Mouse (Mus musculus) neural tube, embryonic 14.5 days (tissue): ENCODE results near the gene Hsd17b6. TPM values are rescaled to one million over a fixed set of nuclear protein-coding genes. Genes with fewer than 3 reads are reported as not detected.
"Not testable (repeated sequence)": the region's sequence is repeated elsewhere in the genome, so short reads cannot be mapped to it uniquely, and the experiment has no call there.

Experiments used
- ATAC-seq: fragments of 200-750 bp; cut with Nextera tagmentation; 2 replicates; pipeline ENCODE4 v1.8.0; 2017; ENCODE audit warnings: low read depth, mild to moderate bottlenecking, moderate TSS enrichment, moderate library complexity
- H3K27ac ChIP-seq: fragments of 300-500 bp; sonication (generic); 2 replicates; pipeline ENCODE4 v1.5.1; 2014; ENCODE audit warnings: low read depth, mild to moderate bottlenecking, control low read depth, low read length, moderate library complexity, mixed read lengths
- H3K27me3 ChIP-seq: fragments of 300-500 bp; sonication (generic); 2 replicates; pipeline ENCODE4 v1.6.1; 2014; ENCODE audit warnings: low read length; ENCODE audit not compliant: control insufficient read depth, insufficient read depth
- H3K36me3 ChIP-seq: fragments of 300-500 bp; sonication (generic); 2 replicates; pipeline ENCODE4 v1.6.1; 2014; ENCODE audit warnings: low read length, mixed read lengths; ENCODE audit not compliant: control insufficient read depth, insufficient read depth
- H3K4me1 ChIP-seq: fragments of 300-500 bp; sonication (generic); 2 replicates; pipeline ENCODE4 v1.6.1; 2014; ENCODE audit warnings: low read length; ENCODE audit not compliant: control insufficient read depth, insufficient read depth
- H3K4me2 ChIP-seq: fragments of 300-500 bp; sonication (generic); 2 replicates; pipeline ENCODE4 v1.6.1; 2014; ENCODE audit warnings: mild to moderate bottlenecking, low read depth, low read length, control low read depth
- H3K4me3 ChIP-seq: fragments of 300-500 bp; sonication (generic); 2 replicates; pipeline ENCODE4 v1.5.1; 2014; ENCODE audit warnings: low read depth, low read length, control low read depth, mixed read lengths
- H3K9ac ChIP-seq: fragments of 300-500 bp; sonication (generic); replicated peaks from 2 replicates; pipeline ENCODE4 v1.6.1; 2014; ENCODE audit warnings: low read depth, mild to moderate bottlenecking, control low read depth, low read length, mixed read lengths
- H3K9me3 ChIP-seq: fragments of 300-500 bp; sonication (generic); 2 replicates; pipeline ENCODE4 v1.6.1; 2016; ENCODE audit warnings: low read length; ENCODE audit not compliant: control insufficient read depth
- WGBS: fragments of 180-500 bp; shearing (Covaris S2); extraction: QIAGEN DNeasy Blood & Tissue Kit; methylation state at CpG from one replicate; pipeline ENCODE4 v1.1.7; 2014; 5-methylcytosine and 5-hydroxymethylcytosine counted together
- polyA plus RNA-seq: library from polyadenylated mRNA; unstranded; fragments of >200 nt; fragmentation: Nextera tagmentation; extraction: Ambion mirVana; gene quantifications from 2 replicates; pipeline ENCODE4 v1.2.1, GENCODE M21; 2014

The Hsd17b6 gene
- polyA plus RNA-seq: not detected in 2 replicates

DNA sequence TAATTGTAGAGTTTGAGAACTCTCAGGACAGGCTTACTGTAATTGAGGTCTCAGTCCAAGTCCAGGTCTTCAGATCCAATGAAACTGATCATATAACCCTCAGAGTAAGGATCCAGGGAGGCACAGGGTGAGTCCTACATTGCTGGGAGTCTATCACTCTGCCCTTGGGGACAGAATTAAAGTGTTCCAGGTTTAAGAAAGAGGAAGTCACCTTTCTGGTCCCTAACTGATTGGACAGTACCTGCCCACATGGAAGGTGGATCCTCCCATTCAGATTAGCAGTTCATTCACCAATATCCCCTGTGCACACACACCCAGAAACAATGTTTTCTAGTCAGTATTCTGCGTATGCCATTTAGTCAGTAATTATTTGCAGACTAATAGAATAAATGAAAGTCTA is at the start of gene Hsd17b6:
Gene Hsd17b6, minus strand, starts transcription at position 166 of the 400 bp plus-strand sequence.
- Histone ChIP-seq H3K9me3 (no peaks in the 10 kb centered on the region), H3K4me2 (no peak within 1 kb of the TSS), H3K9ac (no peak within 1 kb of the TSS), H3K27ac (no peak within 1 kb of the TSS), H3K4me1 (no peaks in the 10 kb centered on the region), H3K4me3 (no peak within 1 kb of the TSS), H3K27me3 (no peaks in the 10 kb centered on the region), H3K36me3 (no peaks in the 10 kb centered on the region)
- no peak for ATAC-seq
- WGBS: 91% methylated on average over 1 of the region's 1 CpGs

DNA sequence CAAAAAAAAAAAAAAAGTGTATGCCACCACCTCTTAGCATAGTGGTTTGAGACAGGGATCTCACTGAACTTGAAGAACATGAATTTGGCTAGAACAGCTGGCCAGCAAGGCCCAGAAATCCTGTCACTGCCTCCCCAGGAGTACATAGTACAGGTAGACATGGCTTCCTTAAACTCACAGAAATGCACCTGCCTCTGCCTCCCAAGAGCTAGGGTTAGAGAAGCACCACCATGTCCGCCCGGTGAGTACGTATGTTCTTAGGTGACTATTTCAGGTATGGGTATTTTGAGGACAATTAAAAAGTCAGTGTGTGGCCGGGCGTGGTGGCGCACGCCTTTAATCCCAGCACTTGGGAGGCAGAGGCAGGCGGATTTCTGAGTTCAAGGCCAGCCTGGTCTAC is 45.6 kb upstream of the Hsd17b6 start:
- Histone ChIP-seq H3K27ac (no peak overlapping the region), H3K27me3 (no peaks in the 10 kb centered on the region), H3K4me2 (no peak overlapping the region), H3K36me3 (peaks cover 25% of the 10 kb centered on the region), H3K4me3 (no peak overlapping the region), H3K9me3 (no peaks in the 10 kb centered on the region), H3K4me1 (peaks cover 4% of the 10 kb centered on the region; the same call in 1 of the 2 replicates), H3K9ac (no peak overlapping the region)
- 92% methylated on average over 8 of the region's 8 CpGs for WGBS
- ATAC-seq: no peak

DNA sequence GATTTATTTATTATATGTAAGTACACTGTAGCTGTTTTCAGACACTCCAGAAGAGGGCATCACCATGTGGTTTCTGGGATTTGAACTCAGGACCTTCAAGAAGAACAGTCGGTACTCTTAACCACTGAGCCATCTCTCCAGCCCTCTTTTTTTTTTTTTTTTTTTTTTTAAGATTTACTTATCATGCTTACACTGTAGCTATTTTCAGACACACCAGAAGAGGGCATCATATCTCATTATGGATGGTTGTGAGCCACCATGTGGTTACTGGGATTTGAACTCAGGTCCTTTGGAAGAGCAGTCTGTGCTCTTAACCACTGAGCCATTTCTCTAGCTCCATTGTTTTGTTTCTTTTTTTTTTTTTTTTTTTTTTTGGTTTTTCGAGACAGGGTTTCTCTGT is 44.7 kb upstream of the Hsd17b6 start:
- 100% methylated on average over 1 of the region's 2 CpGs for WGBS
- H3K4me3 ChIP-seq, H3K27ac ChIP-seq, H3K4me1 ChIP-seq, H3K4me2 ChIP-seq, ATAC-seq, H3K9ac ChIP-seq, H3K9me3 ChIP-seq, H3K27me3 ChIP-seq: not testable (repeated sequence)
- peaks cover 32% of the 10 kb centered on the region for H3K36me3 ChIP-seq

DNA sequence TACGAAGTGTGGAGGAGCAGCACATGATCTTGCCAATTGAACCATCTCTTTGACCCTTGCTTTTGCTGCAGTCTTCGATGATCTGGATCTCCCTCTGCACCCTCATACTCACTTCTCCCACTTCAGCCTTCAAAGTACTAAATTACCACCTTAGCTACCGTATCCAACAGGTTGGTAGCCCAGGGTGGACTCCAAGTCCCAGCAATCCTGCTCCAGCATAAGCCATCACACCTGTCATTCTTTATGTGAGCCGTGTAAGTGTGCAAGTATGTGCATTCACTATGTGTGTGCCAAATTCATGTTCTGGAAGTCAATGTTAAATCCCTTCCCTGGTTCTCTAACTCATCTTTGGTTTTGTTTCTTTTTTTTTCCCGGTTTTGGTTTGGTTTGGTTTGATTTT is 44.2 kb upstream of the Hsd17b6 start:
- Histone ChIP-seq H3K4me1 (no peaks in the 10 kb centered on the region), H3K9ac (no peak overlapping the region), H3K36me3 (peaks cover 37% of the 10 kb centered on the region), H3K9me3 (no peaks in the 10 kb centered on the region), H3K27ac (no peak overlapping the region), H3K4me2 (no peak overlapping the region), H3K27me3 (no peaks in the 10 kb centered on the region), H3K4me3 (no peak overlapping the region)
- no peak for ATAC-seq
- WGBS: 96% methylated on average over 5 of the region's 5 CpGs

DNA sequence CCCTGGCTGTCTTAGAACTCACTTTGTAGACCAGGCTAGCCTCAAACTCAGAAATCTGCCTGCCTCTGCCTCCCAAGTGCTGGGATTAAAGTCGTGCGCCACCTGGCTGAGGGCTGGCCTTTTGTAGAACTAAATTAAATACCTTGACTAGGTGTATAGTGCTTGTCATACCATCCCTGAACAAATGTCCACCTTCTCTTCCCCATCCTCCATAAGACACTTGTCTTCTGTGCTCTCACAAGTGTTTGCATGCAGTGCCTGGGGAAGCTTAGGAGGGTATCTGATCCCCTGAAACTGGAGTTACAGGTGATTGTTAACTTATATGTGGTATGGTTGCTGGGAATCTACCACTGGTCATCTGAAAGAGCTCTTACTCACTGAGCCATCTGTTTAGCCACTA is 42.9 kb upstream of the Hsd17b6 start:
- no peaks in the 10 kb centered on the region for H3K27me3 ChIP-seq
- no peak overlapping the region for H3K4me3 ChIP-seq
- no peak overlapping the region for H3K4me2 ChIP-seq
- peaks cover 48% of the 10 kb centered on the region for H3K36me3 ChIP-seq
- no peak overlapping the region for H3K27ac ChIP-seq
- no peaks in the 10 kb centered on the region for H3K4me1 ChIP-seq
- H3K9ac ChIP-seq: no peak overlapping the region
- no peak for ATAC-seq
- H3K9me3 ChIP-seq: no peaks in the 10 kb centered on the region
- 93% methylated on average over 2 of the region's 2 CpGs for WGBS

DNA sequence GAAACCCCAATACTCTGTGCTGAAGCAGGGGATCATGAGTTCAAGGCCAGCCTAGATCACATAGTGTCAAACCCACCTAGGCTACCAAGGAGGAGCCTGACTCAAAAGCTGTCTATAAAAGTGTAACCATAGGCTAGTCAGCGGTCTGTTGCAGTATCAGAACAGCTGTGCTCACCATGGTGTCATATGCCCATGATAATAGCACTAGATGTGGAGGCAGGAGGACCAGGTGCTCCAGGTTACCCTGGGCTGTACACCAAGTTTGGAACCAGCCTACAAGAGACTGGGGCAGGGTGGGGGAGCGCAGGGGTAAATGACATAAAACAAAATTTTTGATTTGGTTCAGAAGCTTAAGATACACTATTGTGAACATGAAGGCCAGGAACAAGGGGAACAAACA is 42.3 kb upstream of the Hsd17b6 start:
- no peak for ATAC-seq
- Histone ChIP-seq H3K36me3 (peaks cover 49% of the 10 kb centered on the region), H3K9ac (no peak overlapping the region), H3K27ac (no peak overlapping the region), H3K4me2 (no peak overlapping the region), H3K9me3 (no peaks in the 10 kb centered on the region), H3K4me1 (no peaks in the 10 kb centered on the region), H3K4me3 (no peak overlapping the region), H3K27me3 (no peaks in the 10 kb centered on the region)
- WGBS: 92% methylated on average over 2 of the region's 2 CpGs

DNA sequence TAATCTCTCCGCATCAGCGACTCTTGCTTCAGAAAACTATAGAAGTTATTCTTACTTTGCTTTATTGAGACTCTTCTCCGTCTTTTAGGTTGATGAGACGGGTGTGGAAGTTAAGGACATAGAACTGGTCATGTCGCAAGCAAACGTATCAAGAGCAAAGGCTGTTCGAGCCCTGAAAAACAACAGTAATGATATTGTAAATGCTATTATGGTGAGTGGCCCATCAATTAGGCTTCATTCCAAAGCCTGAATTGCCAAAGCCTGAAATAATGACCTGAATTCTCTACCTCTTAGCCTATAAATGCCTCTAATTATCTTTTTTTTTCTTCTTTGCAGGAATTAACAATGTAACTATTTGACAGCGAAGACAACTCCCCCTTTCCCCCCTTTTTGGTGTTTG is 40.7 kb upstream of the Hsd17b6 start:
- Histone ChIP-seq H3K36me3 (peaks cover 59% of the 10 kb centered on the region), H3K4me1 (no peaks in the 10 kb centered on the region; the same call in 1 of the 2 replicates), H3K4me2 (no peak overlapping the region), H3K4me3 (no peak overlapping the region), H3K27me3 (no peaks in the 10 kb centered on the region), H3K9ac (no peak overlapping the region), H3K9me3 (no peaks in the 10 kb centered on the region), H3K27ac (no peak overlapping the region)
- 95% methylated on average over 8 of the region's 8 CpGs for WGBS
- no peak for ATAC-seq

DNA sequence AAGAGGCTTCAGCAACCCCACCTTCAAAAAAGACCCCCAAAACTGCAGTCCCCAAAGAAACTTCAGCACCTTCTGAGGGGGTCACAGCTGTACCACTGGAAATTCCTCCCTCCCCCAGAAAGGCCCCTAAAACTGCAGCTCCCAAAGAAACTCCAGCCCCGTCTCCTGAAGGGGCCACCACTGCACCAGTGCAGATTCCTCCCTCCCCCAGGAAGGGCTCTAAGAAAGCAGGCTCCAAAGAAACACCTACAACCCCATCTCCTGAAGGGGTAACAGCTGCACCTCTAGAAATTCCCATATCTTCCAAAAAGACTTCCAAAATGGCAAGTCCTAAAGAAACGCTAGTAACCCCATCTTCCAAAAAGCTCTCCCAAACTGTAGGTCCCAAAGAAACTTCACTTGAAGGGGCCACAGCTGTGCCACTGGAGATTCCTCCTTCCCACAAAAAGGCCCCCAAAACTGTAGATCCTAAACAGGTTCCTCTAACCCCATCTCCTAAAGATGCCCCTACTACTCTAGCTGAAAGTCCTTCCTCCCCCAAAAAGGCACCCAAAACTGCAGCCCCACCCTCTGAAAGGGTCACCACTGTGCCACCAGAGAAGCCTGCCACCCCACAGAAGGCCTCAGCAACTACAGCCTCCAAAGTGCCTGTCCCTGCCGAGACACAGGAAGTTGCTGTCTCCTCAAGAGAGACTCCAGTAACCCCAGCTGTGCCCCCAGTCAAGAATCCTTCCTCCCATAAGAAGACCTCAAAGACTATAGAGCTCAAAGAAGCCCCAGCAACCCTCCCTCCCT is 35.8 kb upstream of the Hsd17b6 start:
- peaks cover 63% of the 10 kb centered on the region for H3K36me3 ChIP-seq
- no peak for ATAC-seq
- H3K4me3 ChIP-seq: no peak overlapping the region
- no peaks in the 10 kb centered on the region for H3K9me3 ChIP-seq
- H3K27ac ChIP-seq: 0 out of 2 replicates have a peak overlapping the region, but pooled peaks have one; percentile 28
- H3K9ac ChIP-seq: no peak overlapping the region
- no peak overlapping the region for H3K4me2 ChIP-seq
- WGBS: 80% methylated on average over 3 of the region's 3 CpGs
- peaks cover 4% of the 10 kb centered on the region; the same call in 1 of the 2 replicates for H3K4me1 ChIP-seq
- no peaks in the 10 kb centered on the region for H3K27me3 ChIP-seq

DNA sequence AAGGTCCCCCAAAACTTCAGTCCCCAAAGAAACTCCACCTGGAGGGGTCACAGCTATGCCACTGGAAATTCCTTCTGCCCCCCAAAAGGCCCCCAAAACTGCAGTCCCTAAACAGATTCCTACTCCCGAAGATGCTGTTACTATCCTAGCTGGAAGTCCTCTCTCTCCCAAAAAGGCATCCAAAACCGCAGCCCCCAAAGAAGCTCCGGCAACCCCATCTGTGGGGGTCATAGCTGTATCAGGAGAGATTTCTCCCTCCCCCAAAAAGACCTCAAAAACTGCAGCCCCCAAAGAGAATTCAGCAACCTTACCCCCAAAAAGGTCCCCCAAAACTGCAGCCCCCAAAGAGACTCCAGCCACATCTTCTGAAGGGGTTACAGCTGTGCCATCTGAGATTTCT is 35.1 kb upstream of the Hsd17b6 start:
- H3K27me3 ChIP-seq: no peaks in the 10 kb centered on the region
- H3K9me3 ChIP-seq: no peaks in the 10 kb centered on the region
- H3K36me3 ChIP-seq: peaks cover 56% of the 10 kb centered on the region
- H3K27ac ChIP-seq: no peak overlapping the region
- 97% methylated on average over 3 of the region's 3 CpGs for WGBS
- H3K4me3 ChIP-seq: no peak overlapping the region
- no peak overlapping the region for H3K9ac ChIP-seq
- ATAC-seq: no peak
- H3K4me1 ChIP-seq: peaks cover 10% of the 10 kb centered on the region; the same call in 1 of the 2 replicates
- no peak overlapping the region for H3K4me2 ChIP-seq
